8 mouse cellular contexts compared by ENCODE assay signal in the genomic region with DNA sequence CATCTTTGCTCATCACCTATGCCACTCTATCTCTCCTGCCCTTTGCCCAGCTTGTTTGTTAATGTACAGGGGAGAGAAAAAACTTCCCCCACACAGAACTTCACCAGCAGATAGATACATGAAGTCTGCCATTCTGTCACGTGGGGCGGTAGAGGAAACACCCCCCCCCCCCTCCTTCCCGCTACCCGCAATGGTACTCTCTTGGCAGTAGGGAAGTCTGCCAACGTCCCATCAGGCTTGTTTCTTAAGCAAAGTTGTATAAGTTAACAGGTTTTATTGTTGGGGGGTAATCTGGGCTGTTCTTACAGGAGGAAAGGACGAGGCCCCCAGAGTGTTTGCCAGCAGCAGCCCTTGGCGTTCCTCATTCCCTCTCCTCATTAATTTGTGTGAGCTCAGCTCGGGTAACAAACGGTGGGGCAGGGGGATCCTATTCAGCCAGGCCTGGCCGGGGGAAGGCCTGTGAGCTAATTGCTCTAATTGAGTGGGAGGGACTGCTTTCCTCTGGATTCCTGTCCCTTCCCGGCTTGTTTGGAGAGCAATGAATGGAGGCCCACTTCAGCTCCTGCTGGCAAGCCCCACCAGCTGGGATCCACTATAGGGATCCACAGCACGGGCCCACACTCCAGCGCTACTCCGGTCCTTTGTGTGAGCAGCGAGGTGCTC.
DNase-seq lines count a peak whose midpoint lies in the region; ATAC-seq and TF ChIP-seq lines count a peak whose summit lies in the region.

No protein-coding gene starts in this region.

- peak overlapping the region; percentile 4 for H3K9ac ChIP-seq in embryonic facial prominence, embryonic 11.5 days (replicated peaks; ENCODE audit: low read length)
- peak overlapping the region; percentile 18; the same call in 1 of the 2 replicates for H3K9ac ChIP-seq in hindbrain, embryonic 16.5 days (ENCODE audit: low read depth, low read length)
- H3K9ac ChIP-seq in midbrain, embryonic 16.5 days (ENCODE audit: low read depth, low read length): peak overlapping the region; percentile 36; the same call in 1 of the 2 replicates
- H3K9ac ChIP-seq in stomach, postnatal 0 days (ENCODE audit: low read length): no peak overlapping the region

- no peak for TF ChIP-seq CTCF in stomach, postnatal 0 days (IDR thresholded peaks at IDR 0.05; ENCODE audit: low read depth)

- no peak overlapping the region for H3K4me3 ChIP-seq in embryonic facial prominence, embryonic 11.5 days (ENCODE audit: low read depth, low read length)
- H3K4me3 ChIP-seq in hindbrain, embryonic 16.5 days (ENCODE audit: low read length): no peak overlapping the region
- no peak overlapping the region for H3K4me3 ChIP-seq in midbrain, embryonic 16.5 days (ENCODE audit: low read depth, low read length)
- H3K4me3 ChIP-seq in stomach, postnatal 0 days (ENCODE audit: low read depth, low read length): no peak overlapping the region

- H3K27ac ChIP-seq in embryonic facial prominence, embryonic 11.5 days (replicated peaks; ENCODE audit: low read depth, low read length): peak overlapping the region; percentile 76
- peak overlapping the region; percentile 71 for H3K27ac ChIP-seq in hindbrain, embryonic 16.5 days (ENCODE audit: low read depth, low read length)
- peak overlapping the region; percentile 14 for H3K27ac ChIP-seq in midbrain, embryonic 16.5 days (ENCODE audit: low read length)
- no peak overlapping the region for H3K27ac ChIP-seq in stomach, postnatal 0 days (replicated peaks)

- no peak overlapping the region; the same call in 1 of the 2 replicates for H3K4me2 ChIP-seq in embryonic facial prominence, embryonic 11.5 days (ENCODE audit: low read depth, low read length)
- H3K4me2 ChIP-seq in hindbrain, embryonic 16.5 days (ENCODE audit: low read length): peak overlapping the region; percentile 45
- peak overlapping the region; percentile 15 for H3K4me2 ChIP-seq in midbrain, embryonic 16.5 days (ENCODE audit: low read length)
- no peak overlapping the region for H3K4me2 ChIP-seq in stomach, postnatal 0 days (replicated peaks; ENCODE audit: low read depth)

- TF ChIP-seq EP300 in stomach, postnatal 0 days (optimal IDR thresholded peaks at IDR 0.05): no peak

- peak; percentile 88 for ATAC-seq in embryonic facial prominence, embryonic 11.5 days (replicated peaks; ENCODE audit: insufficient number of reproducible peaks, low FRiP score, low TSS enrichment, low read depth)
- ATAC-seq in hindbrain, embryonic 16.5 days: peak; percentile 86
- ATAC-seq in midbrain, embryonic 16.5 days: peak; percentile 77
- ATAC-seq in stomach, postnatal 0 days (ENCODE audit: low FRiP score, low TSS enrichment): no peak

- no peaks in the 10 kb centered on the region for H3K36me3 ChIP-seq in embryonic facial prominence, embryonic 11.5 days (replicated peaks; ENCODE audit: control insufficient read depth, insufficient read depth, low read depth, low read length)
- no peaks in the 10 kb centered on the region for H3K36me3 ChIP-seq in hindbrain, embryonic 16.5 days (ENCODE audit: control insufficient read depth, insufficient read depth, low read length)
- H3K36me3 ChIP-seq in midbrain, embryonic 16.5 days (ENCODE audit: control insufficient read depth, insufficient read depth, low read length): no peaks in the 10 kb centered on the region
- H3K36me3 ChIP-seq in stomach, postnatal 0 days (ENCODE audit: control insufficient read depth, insufficient read depth, low read length): no peaks in the 10 kb centered on the region

- no peaks in the 10 kb centered on the region for H3K27me3 ChIP-seq in embryonic facial prominence, embryonic 11.5 days (ENCODE audit: control insufficient read depth, insufficient read depth, low read length)
- H3K27me3 ChIP-seq in hindbrain, embryonic 16.5 days (replicated peaks; ENCODE audit: control insufficient read depth, insufficient read depth, low read length): 0 out of 2 replicates have a peak, but pooled peaks cover 3% of the 10 kb centered on the region
- H3K27me3 ChIP-seq in midbrain, embryonic 16.5 days (ENCODE audit: control insufficient read depth, insufficient read depth, low read depth, low read length): no peaks in the 10 kb centered on the region
- H3K27me3 ChIP-seq in stomach, postnatal 0 days (ENCODE audit: control insufficient read depth, insufficient read depth, low read length): no peaks in the 10 kb centered on the region

- H3K9me3 ChIP-seq in embryonic facial prominence, embryonic 11.5 days (replicated peaks; ENCODE audit: control insufficient read depth, low read length): no peaks in the 10 kb centered on the region
- no peaks in the 10 kb centered on the region for H3K9me3 ChIP-seq in hindbrain, embryonic 16.5 days (ENCODE audit: control insufficient read depth, low read length)
- H3K9me3 ChIP-seq in midbrain, embryonic 16.5 days (replicated peaks; ENCODE audit: control insufficient read depth, low read length, poor library complexity, severe bottlenecking): no peaks in the 10 kb centered on the region
- no peaks in the 10 kb centered on the region for H3K9me3 ChIP-seq in stomach, postnatal 0 days (ENCODE audit: control insufficient read depth, low read length)

- 9% methylated on average over 15 of the region's 15 CpGs for WGBS in embryonic facial prominence, embryonic 11.5 days
- 9% methylated on average over 15 of the region's 15 CpGs for whole genome bisulfite sequencing in hindbrain, embryonic 16.5 days
- 8% methylated on average over 15 of the region's 15 CpGs for WGBS in midbrain, embryonic 16.5 days
- WGBS in stomach, postnatal 0 days: 39% methylated on average over 15 of the region's 15 CpGs

- DNase-seq in kidney, postnatal 4 days: peak; percentile 13 to 25
- no peak for DNase-seq in kidney, adult 18-20 months
- peak; percentile 76 for DNase-seq in embryonic facial prominence, embryonic 11.5 days (ENCODE audit: low spot score)
- no peak for DNase-seq in stomach, postnatal 0 days (ENCODE audit: low spot score)
- DNase-seq in spleen, postnatal 14 days (ENCODE audit: low spot score in 2 of 2): no peak
- no peak for DNase-seq in spleen, postnatal 4 days (ENCODE audit: low spot score in 2 of 2)

- peaks cover 10% of the 10 kb centered on the region for H3K4me1 ChIP-seq in embryonic facial prominence, embryonic 11.5 days (ENCODE audit: control insufficient read depth, insufficient read depth, low read length)
- peaks cover 17% of the 10 kb centered on the region for H3K4me1 ChIP-seq in hindbrain, embryonic 16.5 days (ENCODE audit: control insufficient read depth, insufficient read depth, low read depth, low read length)
- peaks cover 28% of the 10 kb centered on the region for H3K4me1 ChIP-seq in midbrain, embryonic 16.5 days (ENCODE audit: control insufficient read depth, insufficient read depth, low read length)
- no peaks in the 10 kb centered on the region for H3K4me1 ChIP-seq in stomach, postnatal 0 days (replicated peaks; ENCODE audit: control insufficient read depth, insufficient read depth)

Comparison
In these comparisons a context has a peak if more than half of its experiments do, and no peak if none do; other contexts are left out.
1. DNase-seq: peak in kidney, postnatal 4 days (2 of 2) and embryonic facial prominence, embryonic 11.5 days (single experiment); none in kidney, adult 18-20 months (single experiment), stomach, postnatal 0 days (single experiment), spleen, postnatal 14 days (0 of 2) and spleen, postnatal 4 days (0 of 2).
2. H3K4me2 ChIP-seq: peak in hindbrain, embryonic 16.5 days (single experiment) and midbrain, embryonic 16.5 days (single experiment); none in embryonic facial prominence, embryonic 11.5 days (single experiment) and stomach, postnatal 0 days (single experiment).